Mouse (Mus musculus) midbrain, embryonic 15.5 days (tissue): ENCODE measurements at regions not wholly inside any gene's neighbourhood (a gene's known extent, or its start where the extent isn't known, plus 50 kb on each side); places are given as distances from the start of the nearest gene placed in this dataset.
A peak's percentile ranks its signal among the peaks of the same experiment; 100 is the strongest.

ENCODE experiments used
- ATAC-seq: fragments of 200-750 bp; cut with Nextera tagmentation; replicated peaks from 2 replicates; pipeline ENCODE4 v1.8.0; 2017; ENCODE audit warnings: moderate TSS enrichment
- H3K27ac ChIP-seq: fragments of 300-500 bp; sonication (generic); 2 replicates; pipeline ENCODE4 v1.5.1; 2015; ENCODE audit warnings: mild to moderate bottlenecking, inconsistent platforms
- H3K27me3 ChIP-seq: fragments of 300-500 bp; sonication (generic); replicated peaks from 2 replicates; pipeline ENCODE4 v1.6.1; 2015; ENCODE audit warnings: inconsistent platforms
- H3K36me3 ChIP-seq: fragments of 300-500 bp; sonication (generic); replicated peaks from 2 replicates; pipeline ENCODE4 v1.6.1; 2015; ENCODE audit warnings: inconsistent platforms
- H3K4me1 ChIP-seq: fragments of 300-500 bp; sonication (generic); 2 replicates; pipeline ENCODE4 v1.6.1; 2015; ENCODE audit warnings: inconsistent platforms
- H3K4me2 ChIP-seq: fragments of 300-500 bp; sonication (generic); 2 replicates; pipeline ENCODE4 v1.6.1; 2015; ENCODE audit warnings: inconsistent platforms, mild to moderate bottlenecking, moderate library complexity
- H3K4me3 ChIP-seq: fragments of 300-500 bp; sonication (generic); 2 replicates; pipeline ENCODE4 v1.5.1; 2015; ENCODE audit warnings: mild to moderate bottlenecking, inconsistent platforms
- H3K9ac ChIP-seq: fragments of 300-500 bp; sonication (generic); 2 replicates; pipeline ENCODE4 v1.6.1; 2015; ENCODE audit warnings: mild to moderate bottlenecking, inconsistent platforms
- H3K9me3 ChIP-seq: fragments of 300-500 bp; sonication (generic); 2 replicates; pipeline ENCODE4 v1.6.1; 2016; ENCODE audit warnings: inconsistent platforms
- WGBS: fragments of 180-500 bp; shearing (Covaris S2); methylation state at CpG from one replicate; pipeline ENCODE4 v1.1.7; 2015; ENCODE audit warnings: mixed read lengths; 5-methylcytosine and 5-hydroxymethylcytosine counted together

DNA sequence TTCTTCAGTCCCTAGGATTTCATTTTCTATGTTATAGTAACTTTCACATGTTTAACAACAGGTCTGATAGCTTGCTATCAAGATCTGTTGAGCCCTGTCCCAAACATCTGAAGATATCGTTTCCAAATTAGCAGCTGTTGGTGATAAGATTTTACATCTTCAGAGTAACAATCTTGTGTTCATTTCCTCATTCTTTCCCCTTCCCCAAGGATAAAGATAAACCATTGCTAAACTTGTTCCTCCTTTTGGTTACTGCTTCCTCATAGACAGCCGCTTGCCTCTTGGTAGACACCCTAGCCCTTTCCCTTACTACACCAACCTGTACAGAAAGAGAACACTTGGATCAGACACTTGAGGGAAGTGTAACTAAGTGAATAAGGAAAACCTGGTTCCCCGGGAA, 58.6 kb downstream of the Kcnrg start:
- H3K4me2 ChIP-seq: no peak overlapping the region
- no peaks in the 10 kb centered on the region for H3K36me3 ChIP-seq
- no peaks in the 10 kb centered on the region for H3K27me3 ChIP-seq
- no peak for ATAC-seq
- no peaks in the 10 kb centered on the region for H3K4me1 ChIP-seq
- no peaks in the 10 kb centered on the region for H3K9me3 ChIP-seq
- no peak overlapping the region for H3K9ac ChIP-seq
- no peak overlapping the region for H3K4me3 ChIP-seq
- no peak overlapping the region for H3K27ac ChIP-seq
- WGBS: 78% methylated on average over 3 of the region's 3 CpGs

DNA sequence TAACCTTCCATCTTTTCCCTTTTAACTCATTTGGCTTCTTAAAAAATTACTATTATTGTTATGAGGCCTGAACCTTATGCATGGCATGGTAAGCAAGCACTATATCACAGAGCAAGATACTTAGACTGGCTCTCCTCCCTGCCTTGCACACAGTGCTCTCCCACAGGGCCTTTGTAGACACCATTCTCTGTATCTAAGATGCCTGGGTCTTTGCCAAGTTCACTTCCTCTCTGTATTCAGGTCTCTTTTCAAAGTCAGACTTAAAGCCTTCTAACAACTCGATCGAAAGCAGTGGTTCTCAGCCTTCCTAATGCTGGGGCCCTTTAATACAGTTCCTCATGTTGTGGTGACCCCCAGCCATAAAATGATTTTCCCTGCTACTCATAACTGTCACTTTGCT, 65.9 kb downstream of the Kcnrg start:
- H3K36me3 ChIP-seq: no peaks in the 10 kb centered on the region
- ATAC-seq: no peak
- 57% methylated on average over 2 of the region's 2 CpGs for WGBS

DNA sequence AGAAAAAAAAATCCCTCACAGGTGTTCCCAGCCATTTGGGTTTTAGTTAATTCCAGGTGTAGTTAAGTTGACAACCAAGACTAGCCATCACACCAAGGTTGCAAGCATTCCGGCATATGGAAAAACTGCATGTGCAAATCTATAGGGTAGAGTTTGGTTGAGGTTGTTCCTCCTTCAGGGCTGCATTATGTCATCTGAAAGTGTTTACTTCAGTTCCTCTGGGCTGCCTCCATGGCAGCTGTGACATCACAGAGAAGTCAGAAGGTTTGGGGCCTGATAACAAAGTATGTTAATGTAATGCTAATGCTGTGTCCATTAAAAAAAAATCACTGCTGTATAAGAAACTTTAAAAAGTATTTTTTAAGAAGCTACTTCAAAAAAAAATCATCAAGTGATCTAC, 70.8 kb downstream of the Kcnrg start:
- Histone ChIP-seq H3K4me1 (peaks cover 13% of the 10 kb centered on the region), H3K27me3 (0 out of 2 replicates have a peak, but pooled peaks cover 5% of the 10 kb centered on the region), H3K9ac (no peak overlapping the region), H3K9me3 (no peaks in the 10 kb centered on the region), H3K4me3 (no peak overlapping the region), H3K4me2 (no peak overlapping the region), H3K27ac (no peak overlapping the region), H3K36me3 (no peaks in the 10 kb centered on the region)
- 100% methylated on average over 1 of the region's 1 CpGs for WGBS
- ATAC-seq: no peak

More for the DNA sequence above, 65.9 kb downstream of the Kcnrg start:
- Histone ChIP-seq H3K9ac (no peak overlapping the region), H3K4me1 (no peaks in the 10 kb centered on the region; the same call in 1 of the 2 replicates), H3K27me3 (no peaks in the 10 kb centered on the region), H3K4me2 (no peak overlapping the region), H3K4me3 (no peak overlapping the region), H3K27ac (no peak overlapping the region), H3K9me3 (no peaks in the 10 kb centered on the region)

DNA sequence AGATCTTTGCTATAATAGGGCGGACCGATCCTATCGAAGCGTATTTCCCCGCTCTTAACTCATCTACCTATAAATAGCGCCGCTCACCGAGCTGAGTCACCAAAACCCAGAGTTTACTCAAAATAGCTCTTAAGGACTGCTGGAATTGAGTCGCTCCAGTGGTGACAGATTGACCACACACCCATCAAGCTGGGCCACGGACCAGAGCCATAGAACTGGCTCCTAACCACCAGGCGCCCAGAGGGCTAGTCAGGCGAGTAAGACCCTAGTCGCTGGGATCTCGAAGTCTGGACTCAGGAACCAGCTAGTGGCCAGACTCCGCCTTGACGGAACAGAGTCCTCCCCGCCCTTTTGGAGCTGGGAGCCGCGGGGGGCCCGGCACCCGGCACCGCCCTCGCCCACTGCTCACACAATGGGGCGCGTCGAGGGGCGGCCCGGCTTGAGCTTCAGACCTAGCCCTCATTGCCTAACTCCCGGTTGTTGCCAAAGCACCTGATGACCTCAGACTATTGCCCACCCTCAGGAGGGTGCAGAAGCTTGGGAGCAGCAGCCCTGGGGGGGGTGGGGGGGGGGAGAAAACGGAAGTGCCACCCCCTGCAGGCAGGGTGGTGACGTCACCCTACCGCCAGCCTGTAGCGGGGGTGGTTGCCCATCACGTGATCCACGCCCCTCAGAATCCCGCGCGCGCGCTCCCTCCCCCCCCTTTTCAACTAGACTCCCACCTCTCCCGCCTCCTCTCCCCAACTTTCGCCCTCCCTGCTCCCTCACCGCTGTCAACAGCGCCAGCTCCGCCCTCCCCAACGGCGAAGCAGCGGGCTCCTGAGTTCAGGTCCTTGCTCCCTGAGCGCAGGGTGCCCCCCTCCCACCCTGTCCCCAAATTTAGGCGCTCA, 73.8 kb downstream of the Kcnrg start:
- no peaks in the 10 kb centered on the region for H3K36me3 ChIP-seq
- H3K9ac ChIP-seq: peak overlapping the region; percentile 76
- peaks cover 26% of the 10 kb centered on the region for H3K27me3 ChIP-seq
- peak overlapping the region; percentile 98 for H3K4me2 ChIP-seq
- no peaks in the 10 kb centered on the region for H3K9me3 ChIP-seq
- under 1% methylated on average over 42 of the region's 50 CpGs for whole genome bisulfite sequencing
- ATAC-seq: peak; percentile 79
- peak overlapping the region; percentile 91 for H3K4me3 ChIP-seq
- peaks cover 13% of the 10 kb centered on the region for H3K4me1 ChIP-seq
- peak overlapping the region; percentile 86 for H3K27ac ChIP-seq

DNA sequence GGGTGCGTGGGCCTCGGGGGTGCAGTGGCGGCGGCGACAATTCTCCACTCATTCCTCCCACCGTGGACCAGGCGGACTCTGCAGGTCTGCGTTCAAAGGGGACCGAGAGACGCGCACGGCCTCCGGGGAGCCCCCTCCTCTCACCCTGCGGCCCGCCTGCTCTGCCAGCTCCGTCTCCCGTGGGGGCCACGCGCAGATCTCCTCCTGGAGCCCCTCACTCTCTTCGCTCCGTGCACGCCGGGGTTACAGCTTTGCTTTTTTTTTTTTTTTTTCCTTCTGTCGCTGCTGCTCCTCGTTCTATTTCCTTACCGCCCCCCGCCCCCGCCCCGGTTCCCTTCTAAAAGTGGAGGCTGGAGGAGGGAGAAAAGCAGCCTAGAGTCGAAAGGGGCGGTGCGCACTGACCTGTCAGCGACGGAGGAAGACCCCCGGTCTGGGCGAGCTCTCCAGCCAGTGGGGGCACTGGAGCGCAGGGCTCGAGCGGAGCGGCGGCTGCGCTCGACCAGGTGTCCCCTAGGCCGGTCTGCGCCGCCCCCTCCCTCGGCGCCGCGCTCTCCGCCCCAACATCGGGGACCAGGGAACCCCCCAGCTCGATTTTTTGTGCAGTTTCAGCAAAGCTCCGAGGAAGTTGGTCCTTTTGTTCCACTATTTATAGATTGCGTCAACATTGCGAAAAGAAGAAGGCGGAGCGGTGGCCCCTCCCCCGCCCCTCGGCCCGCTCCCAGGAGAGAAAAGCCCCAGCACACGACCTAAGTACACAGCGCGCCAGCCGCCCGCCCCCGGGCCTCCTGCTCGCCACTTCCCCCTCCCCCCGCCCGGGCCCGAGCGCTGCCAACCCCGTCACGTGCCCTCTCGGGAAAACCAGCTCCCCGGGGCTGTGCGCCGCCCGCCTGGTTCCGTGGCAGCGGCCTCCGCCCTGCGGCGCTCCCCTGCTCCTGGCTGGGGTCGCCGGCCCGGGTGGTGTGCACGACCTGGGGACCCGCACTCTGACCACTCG, 74.7 kb downstream of the Kcnrg start:
- peak; percentile 80 for ATAC-seq
- Histone ChIP-seq H3K27me3 (peaks cover 32% of the 10 kb centered on the region), H3K9ac (peak overlapping the region; percentile 76), H3K4me3 (peak overlapping the region; percentile 91), H3K27ac (peak overlapping the region; percentile 86), H3K4me2 (peak overlapping the region; percentile 98), H3K4me1 (peaks cover 19% of the 10 kb centered on the region), H3K36me3 (no peaks in the 10 kb centered on the region), H3K9me3 (no peaks in the 10 kb centered on the region)
- WGBS: under 1% methylated on average over 82 of the region's 90 CpGs

DNA sequence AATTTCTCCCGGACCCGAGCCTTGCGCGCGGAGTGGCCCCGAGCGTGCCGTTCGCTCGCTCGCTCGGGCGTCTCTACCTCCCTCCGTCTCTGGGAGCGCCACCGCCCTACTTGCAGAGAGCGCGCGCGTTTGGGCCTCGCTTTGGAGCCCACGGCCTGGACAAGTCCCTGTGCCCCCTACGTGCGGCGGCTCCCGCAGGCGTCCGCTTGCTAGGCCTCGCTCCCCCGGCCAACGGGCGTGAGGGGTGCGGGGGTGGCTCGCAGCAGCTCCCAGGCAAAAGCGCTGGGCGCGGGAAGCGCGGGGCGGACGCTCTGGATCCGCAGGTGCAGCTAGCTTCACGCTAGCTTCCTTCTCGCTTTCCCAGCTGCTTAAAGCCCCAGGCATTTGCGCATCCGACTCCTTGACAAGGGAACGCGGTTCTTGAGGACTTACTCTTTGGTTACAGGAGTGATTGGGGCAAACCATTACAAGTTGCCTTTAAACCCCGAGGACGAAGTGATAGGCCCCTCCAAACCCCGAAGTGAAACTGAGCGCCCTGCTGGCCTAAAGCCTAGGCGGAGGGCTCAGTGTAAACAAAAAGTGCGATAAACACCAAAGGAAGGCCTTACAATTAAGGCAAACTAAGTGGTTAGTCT, 75.6 kb downstream of the Kcnrg start:
- Histone ChIP-seq H3K4me1 (peaks cover 20% of the 10 kb centered on the region), H3K9me3 (no peaks in the 10 kb centered on the region), H3K9ac (peak overlapping the region; percentile 76), H3K4me3 (peak overlapping the region; percentile 91), H3K27ac (peak overlapping the region; percentile 86), H3K36me3 (no peaks in the 10 kb centered on the region), H3K4me2 (peak overlapping the region; percentile 98), H3K27me3 (peaks cover 33% of the 10 kb centered on the region)
- WGBS: under 1% methylated on average over 54 of the region's 54 CpGs
- peak; percentile 44 for ATAC-seq

DNA sequence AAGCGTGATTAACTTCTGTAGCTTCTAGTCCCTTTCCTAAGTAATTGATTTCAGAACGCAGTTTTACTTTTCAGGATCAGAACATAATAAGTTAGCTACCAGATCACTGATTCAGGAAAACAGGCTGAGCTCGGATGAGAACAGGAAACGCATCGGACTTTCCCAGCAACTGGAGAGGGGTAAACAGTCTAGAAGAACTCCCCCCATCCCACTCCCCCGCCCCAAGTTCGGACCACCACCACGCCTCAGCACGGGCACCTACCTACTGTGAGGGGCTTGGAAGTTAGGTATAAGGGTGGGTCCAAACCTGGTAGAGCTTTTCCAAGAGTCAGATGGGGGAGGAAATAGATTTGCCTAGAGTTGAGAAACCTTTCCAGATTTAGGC, 76.1 kb downstream of the Kcnrg start:
- H3K4me3 ChIP-seq: peak overlapping the region; percentile 91
- H3K27ac ChIP-seq: no peak overlapping the region
- no peaks in the 10 kb centered on the region for H3K36me3 ChIP-seq
- no peaks in the 10 kb centered on the region for H3K9me3 ChIP-seq
- no peak overlapping the region for H3K9ac ChIP-seq
- peak overlapping the region; percentile 98 for H3K4me2 ChIP-seq
- ATAC-seq: no peak
- H3K4me1 ChIP-seq: peaks cover 20% of the 10 kb centered on the region
- peaks cover 33% of the 10 kb centered on the region for H3K27me3 ChIP-seq
- 9% methylated on average over 9 of the region's 9 CpGs for WGBS

DNA sequence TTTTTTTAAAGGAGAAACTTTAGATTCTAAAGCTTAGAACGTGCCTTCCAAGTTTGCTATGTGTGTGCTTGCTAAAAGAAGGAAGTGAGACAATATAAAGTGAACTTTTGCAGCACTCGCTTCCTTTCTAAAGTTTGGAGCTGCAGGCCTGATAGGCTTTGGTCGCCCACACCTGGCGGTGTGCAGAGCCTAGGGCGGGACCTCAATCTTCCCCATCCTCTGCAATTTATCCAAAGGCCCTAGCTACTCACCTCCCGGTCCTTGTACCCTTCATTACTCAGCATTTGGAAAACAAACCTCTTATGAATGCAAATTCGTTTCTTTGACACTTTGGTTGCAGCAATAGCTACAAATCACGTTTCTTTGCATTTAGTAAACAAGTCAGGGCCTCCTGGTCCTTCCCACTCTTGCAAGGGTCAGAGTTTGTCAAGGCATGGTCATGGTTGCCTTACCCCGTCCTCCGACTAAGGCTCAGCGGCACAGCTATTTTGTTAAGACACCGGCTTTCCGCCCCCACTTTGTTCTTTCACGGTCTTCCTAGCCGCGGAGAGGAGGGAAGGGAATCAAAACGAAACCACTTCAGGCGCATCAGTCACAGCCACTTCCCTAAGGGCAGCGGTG, 76.6 kb downstream of the Kcnrg start:
- H3K36me3 ChIP-seq: no peaks in the 10 kb centered on the region
- H3K4me3 ChIP-seq: no peak overlapping the region
- no peaks in the 10 kb centered on the region for H3K9me3 ChIP-seq
- no peak overlapping the region for H3K9ac ChIP-seq
- no peak for ATAC-seq
- peaks cover 37% of the 10 kb centered on the region for H3K27me3 ChIP-seq
- H3K27ac ChIP-seq: no peak overlapping the region
- peak overlapping the region; percentile 16; the same call in 1 of the 2 replicates for H3K4me2 ChIP-seq
- WGBS: 14% methylated on average over 19 of the region's 19 CpGs
- H3K4me1 ChIP-seq: peaks cover 20% of the 10 kb centered on the region

DNA sequence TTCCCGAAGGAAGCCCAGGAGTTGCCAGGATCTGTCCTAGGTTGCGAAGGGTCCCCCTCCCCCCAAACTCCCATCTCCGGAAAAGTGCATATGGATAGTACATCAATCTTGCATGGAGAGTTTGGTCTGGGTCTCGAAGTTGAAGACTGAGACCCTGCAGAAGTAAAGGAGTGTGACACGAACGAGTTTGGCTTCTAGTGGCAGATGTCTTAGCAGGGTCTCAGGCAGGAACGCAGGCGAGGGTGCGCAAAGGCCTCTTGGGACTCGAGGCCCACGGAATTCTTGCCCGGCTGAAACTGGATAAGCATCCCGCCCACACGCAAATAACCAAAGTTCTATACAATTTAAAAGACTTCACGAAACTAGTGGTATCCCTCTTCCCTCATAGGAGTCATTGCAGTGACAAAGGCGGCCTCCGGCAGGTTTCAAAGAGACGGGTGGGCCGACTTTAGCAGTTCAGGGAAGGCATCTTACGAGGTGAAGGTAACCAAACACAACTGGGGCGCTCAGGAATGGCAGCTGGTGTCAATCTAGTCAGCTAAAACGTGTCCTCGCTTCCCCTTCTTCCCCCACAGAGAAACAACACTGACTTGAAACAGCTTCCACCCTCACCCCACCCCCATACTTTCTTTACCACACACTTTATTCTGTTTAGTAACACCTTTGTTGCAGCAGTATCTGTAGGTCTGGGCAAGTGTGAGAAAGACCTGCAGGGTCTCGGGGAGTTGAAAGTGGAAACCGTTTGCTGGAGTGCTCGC, 77.4 kb downstream of the Kcnrg start:
- H3K27me3 ChIP-seq: peaks cover 41% of the 10 kb centered on the region
- no peak overlapping the region for H3K9ac ChIP-seq
- WGBS: 12% methylated on average over 26 of the region's 26 CpGs
- H3K4me2 ChIP-seq: 0 out of 2 replicates have a peak overlapping the region, but pooled peaks have one; percentile 16
- no peak overlapping the region for H3K27ac ChIP-seq
- H3K36me3 ChIP-seq: no peaks in the 10 kb centered on the region
- no peak overlapping the region for H3K4me3 ChIP-seq
- peaks cover 26% of the 10 kb centered on the region for H3K4me1 ChIP-seq
- no peaks in the 10 kb centered on the region for H3K9me3 ChIP-seq
- ATAC-seq: no peak

DNA sequence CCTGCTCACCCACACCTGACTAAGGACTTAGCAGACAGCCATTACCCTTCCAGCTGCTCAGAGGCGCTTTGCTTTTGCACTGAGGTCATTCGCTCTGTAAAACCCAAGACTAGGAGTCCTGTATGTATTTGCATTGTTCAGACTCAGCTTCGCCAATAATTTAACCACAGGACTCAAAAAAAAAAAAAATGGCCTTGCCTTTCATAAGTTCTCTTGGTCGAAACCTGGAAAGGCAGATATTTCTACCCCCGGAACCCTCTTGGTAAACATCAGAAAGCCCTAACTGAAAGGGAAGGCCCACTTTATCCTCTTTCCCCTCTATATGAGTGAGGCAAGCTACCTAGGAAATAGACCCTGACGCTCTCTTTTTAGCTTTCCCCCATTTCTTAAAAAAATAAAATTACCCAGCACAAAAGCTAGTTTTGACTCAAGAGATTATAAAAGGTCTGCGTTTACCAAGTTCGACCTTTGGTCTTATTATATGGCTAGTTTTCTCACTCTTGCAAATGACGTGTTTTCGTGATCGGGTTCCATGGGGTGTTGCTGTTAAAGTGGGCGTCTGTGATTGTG, 78.1 kb downstream of the Kcnrg start:
- Histone ChIP-seq H3K4me3 (no peak overlapping the region), H3K9me3 (no peaks in the 10 kb centered on the region), H3K4me2 (no peak overlapping the region), H3K27ac (no peak overlapping the region), H3K4me1 (peaks cover 27% of the 10 kb centered on the region), H3K9ac (no peak overlapping the region), H3K36me3 (no peaks in the 10 kb centered on the region), H3K27me3 (peaks cover 48% of the 10 kb centered on the region)
- WGBS: 17% methylated on average over 12 of the region's 12 CpGs
- no peak for ATAC-seq
